ENCODE assay signal across 9 mouse cellular contexts in genomic region chr13:97937919-97938318, GRCm38 (mm10).
A peak's percentile ranks its signal among the peaks of the same experiment; 100 is the strongest.
DNase-seq lines count a peak whose midpoint lies in the region; ATAC-seq lines count a peak whose summit lies in the region.
"Had no signal": no experiment of that assay in that cellular context is flagged by ENCODE, and none has a peak within 500 bp of the region (broad histone marks: within the 10 kb centered on the region; RNA-seq: fewer than 3 reads in every experiment).

No protein-coding gene starts in this region.

- no peak overlapping the region for H3K4me3 ChIP-seq in embryonic facial prominence, embryonic 14.5 days (ENCODE audit: low read depth, low read length)
- H3K4me3 ChIP-seq: lung, embryonic 15.5 days had no signal

- no peaks in the 10 kb centered on the region for H3K27me3 ChIP-seq in embryonic facial prominence, embryonic 14.5 days (replicated peaks; ENCODE audit: control insufficient read depth, insufficient read depth, low read length)
- H3K27me3 ChIP-seq: lung, embryonic 15.5 days had no signal

- no peaks in the 10 kb centered on the region for H3K9me3 ChIP-seq in embryonic facial prominence, embryonic 14.5 days (ENCODE audit: control insufficient read depth, low read length)
- H3K9me3 ChIP-seq: lung, embryonic 15.5 days had no signal

- H3K36me3 ChIP-seq in embryonic facial prominence, embryonic 14.5 days (ENCODE audit: control insufficient read depth, insufficient read depth, low read length): no peaks in the 10 kb centered on the region
- H3K36me3 ChIP-seq: lung, embryonic 15.5 days had no signal

- H3K27ac ChIP-seq in embryonic facial prominence, embryonic 14.5 days (replicated peaks; ENCODE audit: low read depth, low read length): no peak overlapping the region
- H3K27ac ChIP-seq: lung, embryonic 15.5 days had no signal

- no peak overlapping the region for H3K9ac ChIP-seq in embryonic facial prominence, embryonic 14.5 days (ENCODE audit: low read depth, low read length)
- H3K9ac ChIP-seq: lung, embryonic 15.5 days had no signal

- WGBS in embryonic facial prominence, embryonic 14.5 days: 16% methylated on average over 7 of the region's 7 CpGs

- H3K4me1 ChIP-seq in embryonic facial prominence, embryonic 14.5 days (ENCODE audit: control insufficient read depth, insufficient read depth, low read length): peaks cover 16% of the 10 kb centered on the region
- H3K4me1 ChIP-seq: lung, embryonic 15.5 days had no signal

- peak; percentile 34 for DNase-seq in layer of hippocampus, adult 11-12 months (ENCODE audit: low spot score)
- DNase-seq in layer of hippocampus, adult 9-11 months: no peak
- DNase-seq in ES-CJ7 (ENCODE audit: low read depth, low spot score): peak; percentile 56
- DNase-seq in adrenal gland, postnatal 36 days: peak; percentile 60 to 69
- peak; percentile 79 for DNase-seq in embryonic facial prominence, embryonic 14.5 days (ENCODE audit: low spot score)
- peak; percentile 48 to 81 for DNase-seq in layer of hippocampus, postnatal 14 days (ENCODE audit: low spot score in 2 of 2)
- peak; percentile 28 for DNase-seq in ovary, adult 18-20 months (ENCODE audit: low spot score)
- no peak for DNase-seq in yolk sac, embryonic 10.5 days (ENCODE audit: low spot score)

- ATAC-seq in embryonic facial prominence, embryonic 14.5 days (ENCODE audit: low read depth): no peak

- H3K4me2 ChIP-seq in embryonic facial prominence, embryonic 14.5 days (ENCODE audit: low read depth, low read length): no peak overlapping the region
- H3K4me2 ChIP-seq: lung, embryonic 15.5 days had no signal

Comparison
In these comparisons a context has a peak if more than half of its experiments do, and no peak if none do; other contexts are left out.
1. DNase-seq: peak in layer of hippocampus, adult 11-12 months (single experiment), ES-CJ7 (single experiment), adrenal gland, postnatal 36 days (2 of 2), embryonic facial prominence, embryonic 14.5 days (single experiment), layer of hippocampus, postnatal 14 days (2 of 2) and ovary, adult 18-20 months (single experiment); none in layer of hippocampus, adult 9-11 months (single experiment) and yolk sac, embryonic 10.5 days (single experiment).